Mouse (Mus musculus): ENCODE results near the gene Rhbdf1. TPM values are rescaled to one million over a fixed set of nuclear protein-coding genes. Genes with fewer than 3 reads are reported as not detected.
A peak's percentile ranks its signal among the peaks of the same experiment; 100 is the strongest.

Gene Rhbdf1
- polyA plus RNA-seq, 1 experiment from 2014 or later: 46.1 TPM

DNA sequence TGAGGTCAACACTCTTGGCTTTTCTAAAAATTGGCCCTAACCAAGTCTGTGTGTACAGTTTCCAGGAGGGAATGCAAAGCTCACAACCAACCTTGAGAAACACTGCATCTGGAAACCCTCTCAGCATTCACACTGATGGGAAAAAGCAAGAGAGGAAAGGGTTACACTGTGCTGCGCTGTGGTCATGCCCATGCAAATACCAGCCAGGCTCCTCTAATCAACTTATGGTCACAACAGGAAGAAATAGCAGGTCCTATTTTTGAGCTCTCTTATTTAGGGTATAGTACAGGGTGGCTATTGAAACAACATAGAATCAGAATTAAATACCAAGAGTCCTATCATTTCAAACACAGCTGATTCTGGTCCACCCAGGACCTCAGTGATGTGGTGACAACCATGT is 22.5 kb upstream of the Rhbdf1 start:
- WGBS: 85% methylated on average over 1 of the region's 1 CpGs
- Histone ChIP-seq H3K9ac (replicated peaks; ENCODE audit: low read depth, low read length) (no peak overlapping the region), H3K27me3 (ENCODE audit: control insufficient read depth, insufficient read depth, low read length) (no peaks in the 10 kb centered on the region), H3K9me3 (ENCODE audit: control insufficient read depth, low read depth, low read length) (no peaks in the 10 kb centered on the region), H3K36me3 (ENCODE audit: control insufficient read depth, insufficient read depth, low read length) (peaks cover 35% of the 10 kb centered on the region), H3K4me2 (replicated peaks; ENCODE audit: low read depth, low read length) (no peak overlapping the region), H3K4me1 (ENCODE audit: control insufficient read depth, insufficient read depth, low read length) (no peaks in the 10 kb centered on the region), H3K27ac (ENCODE audit: low read length) (no peak overlapping the region), H3K4me3 (ENCODE audit: low read depth, low read length) (no peak overlapping the region)
- ATAC-seq (ENCODE audit: insufficient number of reproducible peaks, insufficient read depth, low FRiP score, low read depth): no peak

- Histone ChIP-seq H3K9ac (replicated peaks; ENCODE audit: low read depth, low read length) (no peak overlapping the region), H3K4me3 (ENCODE audit: low read depth, low read length) (no peak overlapping the region), H3K27ac (ENCODE audit: low read length) (no peak overlapping the region), H3K4me2 (replicated peaks; ENCODE audit: low read depth, low read length) (no peak overlapping the region), H3K27me3 (ENCODE audit: control insufficient read depth, insufficient read depth, low read length) (no peaks in the 10 kb centered on the region), H3K36me3 (ENCODE audit: control insufficient read depth, insufficient read depth, low read length) (peaks cover 29% of the 10 kb centered on the region), H3K9me3 (ENCODE audit: control insufficient read depth, low read depth, low read length) (no peaks in the 10 kb centered on the region), H3K4me1 (ENCODE audit: control insufficient read depth, insufficient read depth, low read length) (no peaks in the 10 kb centered on the region)
- WGBS: 79% methylated on average over 3 of the region's 3 CpGs
- no peak for ATAC-seq (ENCODE audit: insufficient number of reproducible peaks, insufficient read depth, low FRiP score, low read depth)
Measured at GRCm38 (mm10) chr11:32244064-32244463, 22.0 kb upstream of the Rhbdf1 start.

DNA sequence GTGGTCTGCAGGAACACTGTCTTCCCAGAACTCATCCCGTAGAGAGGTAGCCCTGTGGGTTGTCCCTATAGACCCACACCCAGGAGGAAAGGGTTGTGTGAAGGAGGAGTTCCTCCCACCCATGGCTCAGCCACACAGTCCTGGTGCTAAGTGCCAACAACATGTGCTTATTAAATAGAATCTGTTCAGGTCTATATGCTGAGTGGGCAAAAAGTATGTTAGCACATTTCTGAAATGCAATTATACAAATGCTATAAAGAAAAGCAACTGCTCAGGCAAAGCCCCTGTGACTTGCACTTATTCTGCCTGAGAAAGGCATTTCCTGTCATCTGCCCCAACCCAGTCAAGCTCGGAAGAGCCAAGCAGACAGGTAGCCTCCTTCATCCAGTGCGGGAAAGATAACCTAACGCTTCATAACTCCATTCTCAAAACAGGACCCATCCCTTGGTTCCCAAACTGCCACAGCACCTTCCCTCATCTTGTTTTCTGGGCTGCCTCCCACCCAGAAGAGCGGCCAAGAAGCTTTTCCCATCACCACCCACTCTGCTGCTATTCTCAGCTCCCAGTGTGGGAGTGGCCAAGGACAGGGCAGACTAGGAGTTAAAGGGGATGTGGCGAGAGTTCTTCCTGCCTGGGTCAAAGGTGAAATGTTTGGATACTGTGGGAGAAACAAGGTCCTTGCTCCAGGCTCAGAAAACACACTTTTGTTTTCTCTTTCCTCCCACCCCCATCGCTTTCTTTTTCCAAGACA is 21.3 kb upstream of the Rhbdf1 start:
- no peak overlapping the region for H3K9ac ChIP-seq (replicated peaks; ENCODE audit: low read depth, low read length)

GRCm38 (mm10) chr11:32242209-32242608 is 20.1 kb upstream of the Rhbdf1 start:
- H3K9ac ChIP-seq (replicated peaks; ENCODE audit: low read depth, low read length): no peak overlapping the region
- H3K27ac ChIP-seq (ENCODE audit: low read length): no peak overlapping the region
- H3K4me2 ChIP-seq (replicated peaks; ENCODE audit: low read depth, low read length): no peak overlapping the region
- no peaks in the 10 kb centered on the region for H3K9me3 ChIP-seq (ENCODE audit: control insufficient read depth, low read depth, low read length)
- H3K4me1 ChIP-seq (ENCODE audit: control insufficient read depth, insufficient read depth, low read length): no peaks in the 10 kb centered on the region
- no peaks in the 10 kb centered on the region for H3K27me3 ChIP-seq (ENCODE audit: control insufficient read depth, insufficient read depth, low read length)
- no peak overlapping the region for H3K4me3 ChIP-seq (ENCODE audit: low read depth, low read length)
- no peak for ATAC-seq (ENCODE audit: insufficient number of reproducible peaks, insufficient read depth, low FRiP score, low read depth)
- WGBS: 85% methylated on average over 3 of the region's 3 CpGs
- H3K36me3 ChIP-seq (ENCODE audit: control insufficient read depth, insufficient read depth, low read length): peaks cover 29% of the 10 kb centered on the region

More for the DNA sequence above, 21.3 kb upstream of the Rhbdf1 start:
- no peak overlapping the region for H3K4me3 ChIP-seq (ENCODE audit: low read depth, low read length)
- no peaks in the 10 kb centered on the region for H3K27me3 ChIP-seq (ENCODE audit: control insufficient read depth, insufficient read depth, low read length)
- no peak overlapping the region for H3K4me2 ChIP-seq (replicated peaks; ENCODE audit: low read depth, low read length)
- no peak for ATAC-seq (ENCODE audit: insufficient number of reproducible peaks, insufficient read depth, low FRiP score, low read depth)
- H3K9me3 ChIP-seq (ENCODE audit: control insufficient read depth, low read depth, low read length): no peaks in the 10 kb centered on the region
- no peaks in the 10 kb centered on the region for H3K4me1 ChIP-seq (ENCODE audit: control insufficient read depth, insufficient read depth, low read length)
- 64% methylated on average over 7 of the region's 7 CpGs for WGBS
- H3K27ac ChIP-seq (ENCODE audit: low read length): no peak overlapping the region; the same call in 1 of the 2 replicates
- H3K36me3 ChIP-seq (ENCODE audit: control insufficient read depth, insufficient read depth, low read length): peaks cover 29% of the 10 kb centered on the region

- Histone ChIP-seq H3K27me3 (ENCODE audit: control insufficient read depth, insufficient read depth, low read length) (no peaks in the 10 kb centered on the region), H3K27ac (ENCODE audit: low read length) (no peak overlapping the region), H3K4me1 (ENCODE audit: control insufficient read depth, insufficient read depth, low read length) (peaks cover 3% of the 10 kb centered on the region; the same call in 1 of the 2 replicates), H3K9ac (replicated peaks; ENCODE audit: low read depth, low read length) (no peak overlapping the region), H3K9me3 (ENCODE audit: control insufficient read depth, low read depth, low read length) (no peaks in the 10 kb centered on the region), H3K36me3 (ENCODE audit: control insufficient read depth, insufficient read depth, low read length) (peaks cover 24% of the 10 kb centered on the region), H3K4me3 (ENCODE audit: low read depth, low read length) (no peak overlapping the region), H3K4me2 (replicated peaks; ENCODE audit: low read depth, low read length) (no peak overlapping the region)
- ATAC-seq (ENCODE audit: insufficient number of reproducible peaks, insufficient read depth, low FRiP score, low read depth): no peak
Measured at GRCm38 (mm10) chr11:32241391-32241790, 19.3 kb upstream of the Rhbdf1 start.

GRCm38 (mm10) chr11:32238093-32238860 is 16.2 kb upstream of the Rhbdf1 start:
- no peak overlapping the region for H3K4me2 ChIP-seq (replicated peaks; ENCODE audit: low read depth, low read length)
- no peaks in the 10 kb centered on the region for H3K27me3 ChIP-seq (ENCODE audit: control insufficient read depth, insufficient read depth, low read length)
- ATAC-seq (ENCODE audit: insufficient number of reproducible peaks, insufficient read depth, low FRiP score, low read depth): 0 out of 2 replicates have a peak, but pooled peaks have one; percentile 51
- 63% methylated on average over 5 of the region's 5 CpGs for WGBS
- H3K36me3 ChIP-seq (ENCODE audit: control insufficient read depth, insufficient read depth, low read length): peaks cover 21% of the 10 kb centered on the region
- no peaks in the 10 kb centered on the region for H3K9me3 ChIP-seq (ENCODE audit: control insufficient read depth, low read depth, low read length)
- no peak overlapping the region for H3K4me3 ChIP-seq (ENCODE audit: low read depth, low read length)
- H3K4me1 ChIP-seq (ENCODE audit: control insufficient read depth, insufficient read depth, low read length): peaks cover 14% of the 10 kb centered on the region; the same call in 1 of the 2 replicates
- H3K27ac ChIP-seq (ENCODE audit: low read length): no peak overlapping the region
- H3K9ac ChIP-seq (replicated peaks; ENCODE audit: low read depth, low read length): no peak overlapping the region

DNA sequence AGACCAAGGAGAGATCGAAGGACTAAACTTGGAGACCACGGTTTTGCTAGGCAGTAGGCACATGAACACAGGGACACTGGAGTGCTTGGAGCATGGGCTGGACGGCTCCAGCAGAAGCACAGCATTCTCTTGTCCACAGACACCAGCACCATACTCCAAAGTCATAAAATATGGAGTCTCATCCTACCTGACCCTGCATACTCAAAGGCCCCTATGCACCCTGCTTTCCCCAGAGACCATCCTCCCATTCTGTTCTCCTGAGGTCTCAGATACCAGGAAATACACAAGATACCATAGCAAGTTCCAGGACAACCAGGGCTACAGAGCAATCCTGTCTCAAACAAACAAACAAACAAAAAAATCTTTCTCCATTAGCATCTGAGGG is 15.3 kb upstream of the Rhbdf1 start:
- Histone ChIP-seq H3K9ac (replicated peaks; ENCODE audit: low read depth, low read length) (no peak overlapping the region), H3K27ac (ENCODE audit: low read length) (no peak overlapping the region), H3K4me3 (ENCODE audit: low read depth, low read length) (no peak overlapping the region), H3K4me1 (ENCODE audit: control insufficient read depth, insufficient read depth, low read length) (peaks cover 14% of the 10 kb centered on the region; the same call in 1 of the 2 replicates), H3K27me3 (ENCODE audit: control insufficient read depth, insufficient read depth, low read length) (no peaks in the 10 kb centered on the region), H3K36me3 (ENCODE audit: control insufficient read depth, insufficient read depth, low read length) (peaks cover 23% of the 10 kb centered on the region), H3K9me3 (ENCODE audit: control insufficient read depth, low read depth, low read length) (no peaks in the 10 kb centered on the region), H3K4me2 (replicated peaks; ENCODE audit: low read depth, low read length) (no peak overlapping the region)
- WGBS: 96% methylated on average over 3 of the region's 3 CpGs
- no peak for ATAC-seq (ENCODE audit: insufficient number of reproducible peaks, insufficient read depth, low FRiP score, low read depth)

- no peak overlapping the region for H3K4me2 ChIP-seq (replicated peaks; ENCODE audit: low read depth, low read length)
- H3K36me3 ChIP-seq (ENCODE audit: control insufficient read depth, insufficient read depth, low read length): peaks cover 29% of the 10 kb centered on the region
- no peak overlapping the region for H3K4me3 ChIP-seq (ENCODE audit: low read depth, low read length)
- no peak for ATAC-seq (ENCODE audit: insufficient number of reproducible peaks, insufficient read depth, low FRiP score, low read depth)
- no peaks in the 10 kb centered on the region for H3K9me3 ChIP-seq (ENCODE audit: control insufficient read depth, low read depth, low read length)
- WGBS: 62% methylated on average over 9 of the region's 9 CpGs
- H3K27ac ChIP-seq (ENCODE audit: low read length): no peak overlapping the region
- peaks cover 14% of the 10 kb centered on the region; the same call in 1 of the 2 replicates for H3K4me1 ChIP-seq (ENCODE audit: control insufficient read depth, insufficient read depth, low read length)
- H3K9ac ChIP-seq (replicated peaks; ENCODE audit: low read depth, low read length): no peak overlapping the region
- H3K27me3 ChIP-seq (ENCODE audit: control insufficient read depth, insufficient read depth, low read length): no peaks in the 10 kb centered on the region
Measured at GRCm38 (mm10) chr11:32236712-32237410, 14.8 kb upstream of the Rhbdf1 start.
